Mouse (Mus musculus): ENCODE measurements at regions not wholly inside any gene's neighbourhood (a gene's known extent, or its start where the extent isn't known, plus 50 kb on each side); places are given as distances from the start of the nearest gene placed in this dataset.

DNA sequence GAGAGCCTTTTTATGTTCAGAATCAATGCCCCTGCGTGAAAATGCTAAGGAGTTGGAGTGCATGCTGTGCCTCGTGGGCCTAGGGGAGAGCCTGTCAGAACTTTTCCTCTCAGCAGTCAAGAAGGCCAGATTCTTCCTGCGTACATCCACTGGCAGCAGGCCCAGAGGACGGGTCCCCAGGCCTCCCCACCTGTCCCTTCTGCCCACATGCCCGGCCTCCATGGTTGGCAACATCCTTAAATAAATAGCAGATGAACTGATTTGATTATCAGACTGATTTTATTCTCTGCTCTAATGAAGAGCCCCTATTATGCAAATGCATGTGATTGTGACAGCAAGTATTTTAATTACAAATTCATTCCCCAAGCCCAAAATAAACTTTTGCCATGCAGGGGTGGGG, 479.2 kb upstream of the Fam19a5 start:
- DNase-seq (ENCODE audit: extremely low read depth, insufficient read length, low spot score): no peak

DNA sequence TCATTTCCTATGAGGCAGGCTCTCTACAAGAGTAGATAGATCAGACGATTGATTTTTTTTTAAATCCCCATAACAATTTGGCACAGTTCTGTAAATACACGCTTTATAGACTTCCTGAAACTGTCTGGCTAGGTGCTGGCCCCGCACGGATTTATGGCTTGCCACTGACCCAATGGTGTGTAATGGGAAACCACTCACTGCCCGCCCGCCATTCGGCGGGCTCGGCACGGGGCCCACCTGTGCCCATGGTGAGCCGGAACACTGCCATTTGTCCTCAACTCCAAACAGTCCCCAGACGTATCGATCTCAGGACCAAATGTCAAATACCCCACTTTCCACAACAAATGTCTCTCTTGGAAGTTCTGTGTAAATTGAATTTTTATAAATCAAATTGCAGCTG, 475.8 kb upstream of the Fam19a5 start:
- DNase-seq (ENCODE audit: extremely low read depth, insufficient read length, low spot score): no peak

DNA sequence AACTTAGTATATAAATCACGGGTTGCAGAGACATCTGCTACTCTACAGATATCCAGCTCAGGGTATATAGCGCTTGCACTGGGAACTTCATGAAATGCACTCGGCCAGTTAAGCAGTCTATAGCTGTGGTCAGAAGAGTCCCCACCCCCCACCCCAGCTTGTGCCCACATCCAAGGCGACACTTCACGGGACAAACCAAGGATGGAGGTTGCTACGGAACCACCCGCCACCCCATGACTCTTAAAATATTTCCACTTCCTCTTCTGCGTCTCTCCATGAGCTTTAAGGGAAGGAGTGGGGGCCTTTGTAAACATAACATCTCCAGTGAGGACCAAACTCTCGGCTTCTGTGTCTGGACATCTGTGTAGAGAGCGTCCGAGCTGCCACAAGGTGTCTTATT, 469.5 kb upstream of the Fam19a5 start:
- no peak for DNase-seq (ENCODE audit: extremely low read depth, insufficient read length, low spot score)

DNA sequence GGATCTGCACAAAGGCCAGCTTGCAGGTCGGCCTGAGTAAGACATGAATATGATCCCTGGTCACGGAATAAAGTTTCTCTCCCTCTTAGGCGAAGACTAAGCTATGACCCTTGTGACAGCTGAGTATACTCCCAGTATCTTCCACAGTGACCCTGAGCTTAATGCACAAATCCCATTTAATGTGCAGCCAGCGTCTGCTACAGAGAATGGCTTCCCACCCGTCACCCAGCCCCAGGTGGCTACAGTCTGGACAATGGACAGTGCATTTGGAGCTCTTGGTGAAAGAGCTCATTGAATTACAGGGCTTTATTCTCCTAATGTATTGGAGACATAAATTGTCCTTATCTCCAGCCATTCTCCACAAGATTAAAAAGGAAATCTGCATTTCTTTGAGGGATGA, 454.3 kb upstream of the Fam19a5 start:
- no peak for DNase-seq (ENCODE audit: extremely low read depth, insufficient read length, low spot score)

DNA sequence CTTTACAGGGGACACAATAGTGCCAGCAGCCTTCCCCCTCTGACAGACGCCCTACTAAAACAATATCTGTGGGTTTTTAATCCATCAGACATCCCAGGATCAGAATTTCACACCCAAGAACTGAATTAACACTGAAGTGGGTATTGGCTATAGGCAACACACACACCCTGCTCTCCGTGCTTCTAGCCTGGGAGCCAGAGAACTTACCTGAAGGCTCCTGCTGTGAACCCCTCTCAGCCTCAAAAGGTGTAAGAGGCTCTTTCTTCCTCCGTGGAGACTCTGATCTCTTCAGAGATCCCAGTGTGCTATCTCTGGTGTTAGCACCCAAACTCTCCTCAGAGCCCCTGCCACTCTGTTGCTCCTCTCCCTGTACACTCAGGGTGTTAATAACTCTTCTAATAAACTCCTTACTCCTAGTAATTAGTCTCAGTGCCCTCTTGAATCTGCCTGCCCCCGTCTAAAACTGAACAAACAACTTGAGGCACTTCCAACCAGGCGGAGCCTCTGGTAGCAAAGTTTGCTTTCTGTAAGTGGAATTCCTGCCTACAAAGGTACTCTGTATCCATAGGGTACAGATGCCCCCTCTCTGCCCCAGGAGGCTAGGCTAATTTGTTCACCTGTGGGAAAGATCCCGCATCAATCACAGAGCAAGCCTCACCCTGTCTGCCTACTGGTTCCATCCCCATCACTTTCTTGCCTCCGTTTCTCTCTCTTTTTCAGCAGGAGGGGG, 452.9 kb upstream of the Fam19a5 start:
- no peak for DNase-seq (ENCODE audit: extremely low read depth, insufficient read length, low spot score)

DNA sequence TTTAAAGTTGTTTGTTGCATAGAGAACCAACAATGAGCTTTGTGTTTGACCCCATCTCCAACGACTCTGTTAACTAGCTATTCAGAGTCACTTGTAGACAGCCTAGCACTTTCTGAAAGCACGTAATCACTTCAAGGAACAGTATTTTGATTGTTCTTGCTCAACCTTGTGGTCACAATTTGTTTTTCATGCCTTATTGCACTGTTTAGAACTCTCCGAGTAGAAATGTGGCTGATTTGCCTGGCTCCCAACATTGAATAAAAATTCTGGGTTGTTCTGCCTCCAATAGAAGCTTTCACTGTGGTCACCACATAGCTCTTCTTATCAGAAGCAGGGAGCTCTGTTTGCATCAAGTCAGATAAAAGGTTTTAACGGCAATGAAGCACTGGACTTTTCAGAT, 446.9 kb upstream of the Fam19a5 start:
- no peak for DNase-seq (ENCODE audit: extremely low read depth, insufficient read length, low spot score)

DNA sequence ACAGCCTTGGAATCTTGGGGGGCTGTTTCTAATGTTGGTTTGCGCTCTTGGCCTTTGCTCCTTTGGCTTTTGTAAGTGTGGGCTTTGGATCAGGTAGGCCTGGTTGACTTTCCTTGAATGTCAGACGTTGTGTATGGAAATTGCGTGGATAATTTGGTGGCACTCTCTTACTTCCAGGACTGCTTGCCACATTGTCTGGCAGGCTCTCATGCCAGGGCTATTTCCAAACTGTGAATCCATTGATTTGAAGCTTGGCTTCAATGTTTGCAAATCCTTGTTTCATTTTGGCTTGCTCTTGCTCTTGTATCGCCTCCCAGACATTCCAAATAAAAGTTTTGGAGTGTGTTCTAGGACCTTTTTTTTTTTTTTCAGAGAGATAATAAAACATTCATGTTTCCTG, 443.0 kb upstream of the Fam19a5 start:
- DNase-seq (ENCODE audit: extremely low read depth, insufficient read length, low spot score): no peak

DNA sequence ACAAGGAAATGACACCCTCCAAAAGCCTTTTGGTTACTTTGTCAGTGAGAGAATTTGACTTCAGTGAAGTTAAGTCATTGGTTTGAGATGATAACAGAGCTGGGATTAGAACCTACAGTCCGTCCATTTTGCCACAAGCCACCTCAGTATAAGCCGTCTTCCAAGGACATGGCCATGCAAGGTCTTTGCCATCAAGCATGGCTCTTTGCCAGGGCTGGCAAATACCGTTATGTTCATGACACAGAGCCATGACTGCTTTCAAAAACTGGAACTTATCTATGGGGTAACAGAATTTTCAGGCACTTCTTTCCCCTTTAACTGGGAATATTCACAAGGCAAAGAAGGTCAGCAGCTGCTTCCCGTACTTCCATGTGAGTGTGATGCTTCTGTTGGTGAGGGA, 441.9 kb upstream of the Fam19a5 start:
- DNase-seq (ENCODE audit: extremely low read depth, insufficient read length, low spot score): no peak

DNA sequence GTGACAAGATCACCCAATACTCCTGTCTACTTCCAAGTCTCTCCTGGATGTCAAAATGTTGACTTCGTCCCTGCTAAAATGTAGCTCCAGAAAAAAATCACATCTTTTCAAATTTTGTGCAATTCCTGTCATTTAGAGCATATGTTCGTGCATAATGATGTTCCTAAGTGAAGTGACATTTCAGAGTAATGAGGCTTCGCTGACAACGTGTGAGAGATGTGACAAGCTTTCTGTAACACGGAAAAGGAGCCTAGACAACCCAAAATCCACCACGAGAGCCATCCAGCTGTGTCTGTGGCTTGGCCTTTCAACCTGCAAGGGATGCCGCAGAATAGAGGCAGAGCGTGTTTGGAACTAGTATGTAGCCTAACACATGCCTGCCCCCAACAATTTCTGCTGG, 438.1 kb upstream of the Fam19a5 start:
- DNase-seq (ENCODE audit: extremely low read depth, insufficient read length, low spot score): no peak

DNA sequence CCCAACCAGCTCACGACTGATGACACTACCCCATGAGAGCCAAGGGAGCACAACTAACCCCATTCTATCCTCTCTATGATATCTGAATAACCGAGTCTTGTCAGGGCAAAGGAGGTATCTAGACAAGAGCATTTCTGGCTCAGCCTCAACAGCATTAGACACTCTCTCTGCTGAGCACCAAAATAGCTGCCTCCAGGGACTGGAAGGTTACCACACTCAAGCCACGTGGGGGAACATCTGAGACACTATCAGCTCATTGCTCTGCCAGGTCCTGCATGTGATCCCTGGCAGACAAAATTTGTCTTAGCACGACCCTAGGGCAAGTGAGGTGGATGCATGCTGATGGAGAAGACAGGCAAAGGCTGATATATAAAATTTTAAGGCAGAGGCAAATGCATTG, 436.4 kb upstream of the Fam19a5 start:
- DNase-seq (ENCODE audit: extremely low read depth, insufficient read length, low spot score): no peak

DNA sequence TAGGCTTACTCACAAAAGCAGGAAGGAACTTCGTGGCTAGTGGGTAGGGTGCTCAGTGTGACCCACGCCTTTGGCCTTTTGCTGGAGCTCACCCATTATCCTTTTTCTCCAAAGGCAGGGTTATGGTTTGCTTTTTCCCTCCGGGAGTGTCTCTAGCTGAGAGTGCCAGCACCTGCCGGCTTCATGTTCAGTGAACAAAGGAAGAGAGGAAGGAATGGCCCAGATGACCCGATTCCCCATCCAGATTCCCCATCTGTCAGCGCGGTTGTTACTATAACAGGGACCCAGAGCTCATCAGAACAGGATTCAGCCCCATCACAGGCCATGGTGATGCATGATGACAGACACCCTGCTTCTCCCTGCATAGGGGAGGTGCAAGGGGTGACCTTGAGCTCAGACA, 435.7 kb upstream of the Fam19a5 start:
- no peak for DNase-seq (ENCODE audit: extremely low read depth, insufficient read length, low spot score)

DNA sequence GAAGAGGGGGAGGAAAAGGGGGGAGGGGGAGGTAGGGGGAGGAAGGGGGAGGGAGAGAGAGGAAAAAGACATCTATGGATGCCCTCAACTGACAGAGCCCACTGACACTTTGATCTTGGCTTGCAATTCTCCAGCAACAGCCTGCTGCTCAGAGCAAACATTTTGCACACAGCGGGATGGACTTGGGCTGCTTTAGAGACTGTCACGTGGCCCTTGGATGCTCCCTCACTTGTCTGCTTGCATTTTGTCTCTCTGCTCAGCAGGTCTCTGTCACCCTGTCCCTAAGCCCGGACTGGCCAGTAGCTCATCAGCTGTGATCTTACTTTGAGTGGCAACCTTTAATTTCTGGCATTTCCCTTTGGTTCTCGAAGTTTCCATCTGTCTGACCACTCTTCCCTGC, 421.4 kb upstream of the Fam19a5 start:
- no peak for DNase-seq (ENCODE audit: extremely low read depth, insufficient read length, low spot score)

DNA sequence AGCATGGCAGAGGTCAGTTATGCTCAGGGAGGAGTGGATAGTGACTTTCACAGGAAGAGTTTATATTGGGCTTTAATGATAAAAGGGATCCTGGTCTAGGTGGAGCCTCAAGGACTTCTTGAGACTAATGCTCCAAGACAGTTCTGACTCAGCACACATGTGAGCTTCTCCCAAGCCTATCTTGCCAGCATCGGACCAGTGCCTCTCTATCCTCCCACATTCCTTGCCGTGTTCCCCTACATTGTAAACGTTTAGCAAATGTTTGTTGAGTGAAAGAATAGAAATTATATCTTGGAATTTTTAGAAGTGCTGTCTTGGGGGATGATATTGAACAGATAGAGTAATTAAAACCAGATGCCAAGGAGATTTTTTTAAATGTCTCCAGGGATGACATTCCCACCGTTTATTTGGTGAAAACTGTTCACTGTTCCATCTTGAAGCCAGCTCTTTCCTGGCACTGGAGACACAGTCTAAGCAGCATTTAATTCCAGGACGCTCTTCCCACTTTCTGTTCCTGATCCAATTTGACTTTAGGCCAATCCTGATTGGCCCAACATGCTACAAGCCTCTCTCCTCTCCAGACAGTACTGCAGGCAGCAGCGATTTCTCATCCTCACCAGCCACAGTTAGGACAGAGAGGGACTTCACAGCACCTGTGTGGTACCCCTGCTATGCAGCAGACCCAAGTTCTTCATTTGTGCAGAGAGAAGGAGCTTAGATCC, 418.5 kb upstream of the Fam19a5 start:
- DNase-seq (ENCODE audit: extremely low read depth, insufficient read length, low spot score): no peak

DNA sequence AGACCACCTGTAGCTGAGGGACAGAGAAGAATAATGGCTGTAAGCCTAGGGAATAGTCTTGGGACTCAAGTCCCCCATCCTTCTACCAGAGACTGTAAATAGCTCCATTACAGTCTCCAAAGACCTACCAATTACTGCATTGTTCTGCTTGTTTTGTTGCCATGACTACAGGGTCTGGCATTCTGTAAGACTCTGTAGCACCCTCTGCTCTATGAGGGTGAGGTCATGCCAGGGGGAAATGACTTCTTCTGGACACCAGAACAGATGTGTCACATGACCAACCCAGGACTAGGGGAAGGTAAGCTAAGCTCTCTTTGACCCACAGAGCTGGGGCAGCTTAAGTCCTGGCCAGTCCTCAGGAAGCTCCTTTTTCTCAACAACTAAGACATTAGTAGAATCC, 405.2 kb upstream of the Fam19a5 start:
- no peak for DNase-seq (ENCODE audit: extremely low read depth, insufficient read length, low spot score)

DNA sequence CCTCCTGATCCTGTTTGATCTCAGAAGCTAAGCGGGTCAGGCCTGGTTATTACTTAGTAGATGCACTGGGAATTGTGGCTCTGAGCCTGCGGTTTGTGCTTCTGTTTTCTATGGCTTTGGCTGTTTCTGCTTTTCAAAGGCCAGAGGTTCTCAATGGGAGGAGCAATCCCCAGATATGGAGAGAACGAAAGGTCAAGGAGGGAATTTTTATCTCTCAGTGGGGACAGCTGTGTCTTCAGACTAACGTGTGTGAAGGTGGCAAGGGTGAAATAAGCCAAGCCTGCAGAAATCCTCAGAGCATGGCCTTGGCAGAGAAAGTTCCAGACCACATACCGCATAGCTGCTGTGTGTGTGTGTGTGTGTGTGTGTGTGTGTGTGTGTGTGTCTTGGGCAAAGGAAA, 375.0 kb upstream of the Fam19a5 start:
- no peak for DNase-seq (ENCODE audit: extremely low read depth, insufficient read length, low spot score)

DNA sequence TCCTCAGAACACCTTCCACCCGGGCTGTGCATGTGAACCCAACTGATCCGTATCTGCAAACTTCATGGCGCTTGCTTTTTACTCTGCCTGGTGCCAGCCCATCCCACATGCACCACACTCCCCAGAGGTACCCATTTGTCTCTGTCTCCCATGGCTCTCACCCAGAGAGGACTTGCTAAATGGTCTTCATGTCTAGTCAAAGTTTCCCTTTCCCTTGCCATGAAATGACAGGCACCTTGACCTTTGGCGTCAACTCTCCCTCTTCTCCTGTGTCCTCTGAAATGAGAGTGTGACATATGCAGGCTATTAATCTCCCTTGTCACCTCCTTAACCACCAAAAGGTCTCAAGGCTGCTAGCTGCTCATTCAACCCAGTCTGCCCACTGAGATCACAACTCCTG, 373.2 kb upstream of the Fam19a5 start:
- DNase-seq (ENCODE audit: extremely low read depth, insufficient read length, low spot score): no peak

DNA sequence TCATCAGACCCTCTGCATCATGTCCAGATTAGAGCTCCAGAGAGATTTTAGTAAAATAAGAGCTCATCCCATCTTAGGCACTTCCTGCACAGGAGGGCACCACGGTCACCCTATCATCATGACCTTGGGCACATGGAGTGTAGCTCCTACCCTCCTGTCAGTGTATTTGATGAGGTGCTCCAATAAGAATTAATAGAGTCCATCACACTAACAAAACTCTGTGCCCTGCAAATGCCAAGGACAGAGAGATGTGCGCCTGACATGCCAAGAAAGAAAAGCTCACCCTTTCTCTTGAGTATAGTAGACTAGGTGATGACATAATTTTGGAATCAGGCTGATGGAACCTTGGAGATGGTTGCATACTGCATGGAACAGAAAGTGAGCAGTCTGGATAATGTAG, 371.0 kb upstream of the Fam19a5 start:
- no peak for DNase-seq (ENCODE audit: extremely low read depth, insufficient read length, low spot score)

DNA sequence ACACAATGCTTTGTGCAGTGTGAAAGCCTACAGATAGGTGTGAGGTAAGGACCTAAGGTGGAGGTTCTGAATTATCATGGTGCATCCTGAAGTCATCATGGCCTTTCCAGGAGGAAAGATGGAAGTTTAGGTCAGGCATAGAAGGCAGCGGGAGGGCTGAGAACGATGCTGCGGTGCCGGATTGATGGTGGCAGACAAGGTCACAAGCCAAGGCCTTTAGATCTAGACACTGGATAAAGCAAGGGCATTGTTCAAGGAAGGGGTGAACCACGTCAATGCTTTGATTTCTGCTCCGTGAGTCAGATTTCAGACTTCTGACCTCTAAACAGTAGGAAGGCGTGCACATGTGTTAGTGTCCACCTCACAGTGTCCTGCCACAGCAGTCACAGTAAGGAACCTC, 365.5 kb upstream of the Fam19a5 start:
- DNase-seq (ENCODE audit: extremely low read depth, insufficient read length, low spot score): no peak

DNA sequence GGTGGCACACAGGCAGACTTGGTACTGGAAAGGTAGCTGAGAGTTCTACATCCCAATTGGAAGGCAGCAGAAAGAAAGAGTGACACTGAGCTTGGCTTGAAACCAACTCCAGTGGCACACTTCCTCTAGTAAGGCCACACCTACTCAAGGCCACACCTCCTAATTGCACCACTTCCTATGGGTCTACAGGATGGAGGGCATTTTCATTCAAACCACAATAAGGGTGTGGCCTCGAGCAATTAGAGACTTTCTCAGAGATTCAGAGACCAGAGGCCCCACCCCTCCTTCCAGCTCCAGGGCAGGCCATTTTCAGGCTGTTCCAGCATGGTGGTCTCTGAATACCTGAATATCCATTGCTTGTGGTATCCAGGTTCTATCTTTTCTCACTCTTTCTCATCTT, 363.3 kb upstream of the Fam19a5 start:
- no peak for DNase-seq (ENCODE audit: extremely low read depth, insufficient read length, low spot score)

DNA sequence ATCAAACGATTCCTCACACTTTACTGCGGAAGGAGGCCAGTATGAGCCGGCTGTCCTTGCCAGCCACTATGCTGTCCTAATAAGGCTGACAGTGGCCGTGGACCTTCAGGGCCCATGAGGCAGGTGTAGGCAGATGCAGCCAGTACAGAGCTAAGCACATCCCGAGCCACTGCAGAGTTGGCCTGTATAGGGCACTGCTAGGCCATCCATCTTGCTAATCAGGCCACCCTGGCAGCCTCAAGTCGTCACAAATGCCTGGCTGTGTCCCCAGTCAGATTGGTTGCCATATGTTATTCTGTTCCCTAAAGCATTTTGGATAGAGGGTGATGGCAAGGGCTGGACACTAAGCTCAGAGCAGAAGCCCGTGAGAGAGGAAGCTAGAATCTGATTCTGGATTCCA, 359.9 kb upstream of the Fam19a5 start:
- no peak for DNase-seq (ENCODE audit: extremely low read depth, insufficient read length, low spot score)

DNA sequence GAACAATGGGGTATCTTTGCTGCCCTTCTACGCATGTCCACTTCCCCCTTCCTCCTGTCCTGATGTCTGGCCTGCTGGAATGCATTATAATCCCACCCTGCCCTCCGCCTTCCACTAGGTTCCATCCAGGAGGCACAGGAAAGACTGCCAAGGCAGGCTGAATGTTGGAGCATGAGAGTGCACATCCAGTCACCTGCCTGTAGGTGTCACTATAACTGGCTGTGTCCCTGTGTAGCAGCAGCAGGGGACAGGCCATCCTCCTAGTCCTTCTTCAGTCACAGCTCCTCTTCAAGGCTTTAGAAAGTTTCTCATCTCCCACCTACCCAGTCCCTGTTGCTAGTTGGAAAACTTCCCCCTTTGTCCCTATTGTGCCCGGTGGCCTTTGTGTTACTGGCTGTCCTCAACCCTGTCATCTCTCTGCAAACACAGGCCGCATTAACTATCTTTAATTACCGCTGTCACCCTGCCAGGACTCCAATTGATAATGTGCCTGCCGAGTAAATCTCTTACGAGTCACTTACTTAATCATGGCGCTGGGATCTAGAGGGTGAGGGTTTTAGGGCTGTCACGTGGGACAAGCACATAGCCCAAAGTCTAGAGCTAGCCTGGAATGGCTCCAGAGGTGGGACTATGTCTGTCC, 355.2 kb upstream of the Fam19a5 start:
- DNase-seq (ENCODE audit: extremely low read depth, insufficient read length, low spot score): no peak

DNA sequence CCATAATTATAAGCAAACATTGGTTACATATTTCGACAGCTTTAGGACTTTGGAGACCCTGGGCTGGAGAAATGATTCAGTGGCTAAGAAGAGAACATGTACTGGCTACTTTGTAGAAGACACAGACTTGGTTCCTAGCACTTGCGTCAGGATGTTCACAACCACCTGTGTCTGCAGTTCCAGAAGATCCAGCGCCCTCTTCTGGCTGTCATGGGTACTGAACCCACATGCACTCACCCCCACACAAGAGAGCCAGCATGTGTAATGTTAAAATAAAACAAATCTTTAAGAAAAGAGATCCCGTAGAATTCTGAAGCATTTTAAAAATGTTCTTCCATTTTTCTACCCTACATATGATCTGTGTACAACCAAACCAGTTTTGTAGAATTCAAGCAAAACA, 352.2 kb upstream of the Fam19a5 start:
- no peak for DNase-seq (ENCODE audit: extremely low read depth, insufficient read length, low spot score)
